Mouse (Mus musculus): Measurements from ENCODE around the gene Mfn1. TPM values are rescaled to one million over a fixed set of nuclear protein-coding genes. Genes with fewer than 3 reads are reported as not detected.

Gene Mfn1
- polyA plus RNA-seq, 1 experiment from 2014 or later, result 15.5 TPM

DNA sequence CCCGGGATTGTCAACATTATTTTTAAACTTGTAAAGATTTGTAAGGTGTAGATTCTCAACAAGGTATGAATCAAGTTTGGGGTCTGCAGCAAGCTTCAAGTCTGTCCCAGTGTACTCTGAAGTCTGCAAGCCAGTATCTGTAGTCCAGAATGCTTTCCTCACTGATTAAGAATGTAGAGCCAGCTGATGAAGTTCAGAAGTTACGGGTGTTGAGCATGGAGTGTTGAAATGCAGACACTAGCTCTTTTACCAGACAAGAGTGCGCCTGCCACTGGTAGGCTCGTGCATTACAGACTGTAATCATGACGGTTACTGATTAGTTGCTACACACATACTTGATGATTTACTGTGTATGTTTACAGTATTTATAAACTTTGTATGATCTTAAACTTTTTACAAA is 49.5 kb downstream of the Mfn1 start:
- no peaks in the 10 kb centered on the region for H3K27me3 ChIP-seq
- H3K4me3 ChIP-seq (replicated peaks), result no peak overlapping the region
- no peak overlapping the region for H3K27ac ChIP-seq
- H3K4me2 ChIP-seq, result no peak overlapping the region
- no peak overlapping the region for H3K9ac ChIP-seq
- no peaks in the 10 kb centered on the region for H3K4me1 ChIP-seq (replicated peaks)
- H3K9me3 ChIP-seq (replicated peaks), result no peaks in the 10 kb centered on the region
- peaks cover 53% of the 10 kb centered on the region for H3K36me3 ChIP-seq
- WGBS (ENCODE audit: insufficient replicate concordance), result 80% methylated on average over 5 of the region's 5 CpGs
- DNase-seq (no peak), ATAC-seq (ENCODE audit: low read depth) (no peak)

DNA sequence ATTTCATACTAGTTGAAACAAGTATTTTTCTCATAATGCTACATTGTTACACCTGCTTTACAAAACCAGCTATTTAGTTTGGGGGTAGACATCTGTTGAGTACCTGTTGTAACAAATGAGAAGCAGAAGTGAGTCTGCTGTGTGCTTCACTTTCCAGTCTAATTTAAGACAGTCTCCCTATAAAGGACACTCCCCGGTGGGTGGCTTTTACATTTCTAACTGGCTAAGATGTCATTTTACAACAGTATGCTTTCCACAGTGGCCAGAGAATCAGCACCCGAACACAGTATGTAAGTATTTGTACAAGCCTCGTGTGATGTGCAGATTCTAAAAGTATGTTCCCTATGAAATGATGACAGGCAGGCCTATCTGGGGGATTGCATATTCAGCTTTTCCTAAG is 51.5 kb downstream of the Mfn1 start:
- Histone ChIP-seq H3K9me3 (replicated peaks) (no peaks in the 10 kb centered on the region), H3K9ac (no peak overlapping the region), H3K27me3 (no peaks in the 10 kb centered on the region), H3K4me2 (no peak overlapping the region), H3K4me1 (replicated peaks) (no peaks in the 10 kb centered on the region), H3K4me3 (replicated peaks) (no peak overlapping the region), H3K36me3 (peaks cover 41% of the 10 kb centered on the region), H3K27ac (no peak overlapping the region)
- DNase-seq (no peak), ATAC-seq (ENCODE audit: low read depth) (no peak)
- WGBS (ENCODE audit: insufficient replicate concordance), result 60% methylated on average over 3 of the region's 3 CpGs

DNA sequence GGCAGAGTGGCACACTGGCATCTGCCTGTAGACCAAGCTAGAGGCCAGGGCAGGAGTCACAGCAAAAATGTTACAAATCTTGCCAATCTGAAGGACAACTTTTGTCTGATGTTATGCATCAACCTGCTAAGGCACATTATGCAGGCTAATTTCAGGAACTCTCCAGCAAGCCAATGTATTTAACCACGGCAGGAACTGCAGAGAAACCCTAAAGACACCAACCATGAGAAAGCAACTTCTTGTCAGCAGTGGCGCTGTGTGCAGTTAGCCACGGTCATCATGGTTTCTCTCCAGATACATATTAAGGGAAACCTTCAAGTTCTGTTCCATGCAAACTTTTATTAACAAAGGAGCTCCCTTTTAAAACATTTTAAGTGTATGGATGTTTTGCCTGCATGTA is 52.6 kb downstream of the Mfn1 start:
- ATAC-seq (ENCODE audit: low read depth), result no peak
- Histone ChIP-seq H3K36me3 (peaks cover 32% of the 10 kb centered on the region), H3K27me3 (no peaks in the 10 kb centered on the region), H3K4me3 (replicated peaks) (no peak overlapping the region), H3K4me2 (no peak overlapping the region), H3K27ac (no peak overlapping the region), H3K4me1 (replicated peaks) (no peaks in the 10 kb centered on the region), H3K9me3 (replicated peaks) (no peaks in the 10 kb centered on the region), H3K9ac (no peak overlapping the region)
- 51% methylated on average over 3 of the region's 3 CpGs for WGBS (ENCODE audit: insufficient replicate concordance)
- no peak for DNase-seq

DNA sequence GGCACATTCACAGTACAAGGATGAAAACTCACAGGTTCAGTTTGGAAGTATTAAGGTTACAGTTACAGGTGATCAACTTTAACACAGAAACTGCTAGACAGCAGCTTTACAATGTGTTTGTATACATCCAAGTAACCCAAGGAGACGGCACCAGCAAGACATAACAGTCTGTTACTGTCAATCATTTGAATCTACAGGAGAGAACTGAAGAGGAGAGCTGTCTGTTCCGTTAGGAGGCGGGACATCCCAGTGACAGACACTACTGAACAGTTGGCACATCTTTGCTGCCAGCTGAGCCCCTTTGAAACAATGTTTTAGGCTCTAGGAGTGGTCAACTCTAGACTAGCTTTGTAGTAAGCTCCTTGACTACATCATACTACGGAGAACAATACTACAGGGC is 54.2 kb downstream of the Mfn1 start:
- ATAC-seq (ENCODE audit: low read depth) (no peak), DNase-seq (no peak)
- peaks cover 21% of the 10 kb centered on the region for H3K36me3 ChIP-seq
- no peaks in the 10 kb centered on the region for H3K4me1 ChIP-seq (replicated peaks)
- no peak overlapping the region for H3K27ac ChIP-seq
- no peaks in the 10 kb centered on the region for H3K9me3 ChIP-seq (replicated peaks)
- H3K4me3 ChIP-seq (replicated peaks), result no peak overlapping the region
- no peak overlapping the region for H3K4me2 ChIP-seq
- no peak overlapping the region for H3K9ac ChIP-seq
- no peaks in the 10 kb centered on the region for H3K27me3 ChIP-seq
- WGBS (ENCODE audit: insufficient replicate concordance), result 83% methylated on average over 4 of the region's 4 CpGs

DNA sequence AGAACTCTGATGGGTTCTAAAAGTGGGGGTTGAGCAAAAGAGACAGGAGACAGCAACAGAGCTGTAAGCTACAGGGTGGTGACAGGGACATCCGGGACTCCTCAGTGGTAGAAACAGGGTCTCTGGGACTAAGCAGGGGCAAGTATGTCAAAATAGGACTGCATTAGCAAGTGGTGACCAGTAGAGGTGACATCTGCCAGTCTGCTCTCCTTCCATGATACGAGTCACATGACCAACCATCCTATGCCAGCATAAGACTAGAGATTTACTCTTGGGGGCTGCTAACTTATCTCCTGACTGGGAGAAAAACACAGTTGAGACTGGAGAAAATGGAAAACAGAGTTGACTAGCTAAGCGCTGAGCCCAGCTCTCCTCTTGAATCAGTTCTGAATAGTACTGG is 57.0 kb downstream of the Mfn1 start:
- no peak overlapping the region for H3K27ac ChIP-seq
- H3K9ac ChIP-seq, result no peak overlapping the region
- no peak overlapping the region for H3K4me3 ChIP-seq (replicated peaks)
- H3K27me3 ChIP-seq, result no peaks in the 10 kb centered on the region
- peaks cover 17% of the 10 kb centered on the region for H3K36me3 ChIP-seq
- 67% methylated on average over 3 of the region's 3 CpGs for WGBS (ENCODE audit: insufficient replicate concordance)
- no peaks in the 10 kb centered on the region for H3K4me1 ChIP-seq (replicated peaks)
- DNase-seq, result no peak
- no peak for ATAC-seq (ENCODE audit: low read depth)
- H3K4me2 ChIP-seq, result no peak overlapping the region
- H3K9me3 ChIP-seq (replicated peaks), result no peaks in the 10 kb centered on the region

DNA sequence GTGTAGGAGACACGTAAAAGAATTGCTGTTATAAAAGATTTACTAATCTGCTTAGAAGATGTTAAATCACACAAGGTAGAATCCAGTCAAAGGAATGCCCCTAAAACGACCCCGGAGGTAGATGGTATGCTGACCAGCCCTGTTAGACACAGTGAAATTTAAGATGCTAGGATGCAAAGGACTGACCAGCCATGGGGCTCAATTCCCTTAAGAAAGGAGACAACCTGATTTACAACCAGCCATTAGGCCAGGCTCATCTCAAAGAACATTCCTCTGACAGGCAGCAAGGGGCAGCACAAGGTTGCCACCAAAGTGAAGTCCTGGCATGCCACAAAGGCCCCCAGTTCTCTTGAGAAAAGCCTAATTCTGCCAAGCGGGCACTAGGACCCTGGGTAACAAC is 65.8 kb downstream of the Mfn1 start:
- H3K36me3 ChIP-seq, result no peaks in the 10 kb centered on the region
- no peak for ATAC-seq (ENCODE audit: low read depth)
- H3K9ac ChIP-seq, result no peak overlapping the region
- H3K27ac ChIP-seq, result no peak overlapping the region
- H3K4me2 ChIP-seq, result no peak overlapping the region
- H3K4me1 ChIP-seq (replicated peaks), result peaks cover 8% of the 10 kb centered on the region; the same call in 1 of the 2 replicates
- 68% methylated on average over 4 of the region's 4 CpGs for WGBS (ENCODE audit: insufficient replicate concordance)
- no peaks in the 10 kb centered on the region for H3K9me3 ChIP-seq (replicated peaks)
- no peak for DNase-seq
- H3K4me3 ChIP-seq (replicated peaks), result no peak overlapping the region
- H3K27me3 ChIP-seq, result no peaks in the 10 kb centered on the region

DNA sequence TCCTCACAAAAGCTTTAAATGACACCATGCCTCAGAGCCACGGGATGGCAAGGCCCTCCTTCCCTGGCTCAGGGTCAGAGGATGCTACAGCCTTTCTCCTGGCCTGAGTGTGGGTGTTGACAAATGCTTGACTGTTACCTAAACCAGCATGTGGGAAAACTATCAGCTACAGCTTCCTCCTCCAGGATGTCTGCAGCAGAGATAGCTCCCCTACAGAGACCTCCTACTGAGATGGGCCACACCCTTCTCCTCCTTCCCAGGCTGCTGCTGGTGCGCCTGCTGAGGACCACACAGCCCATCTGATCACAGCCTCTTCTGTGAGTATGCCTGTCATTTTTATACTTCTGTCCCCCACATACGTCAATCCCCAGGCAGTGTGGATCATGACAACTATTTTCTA is 70.1 kb downstream of the Mfn1 start:
- 20% methylated on average over 3 of the region's 3 CpGs for WGBS (ENCODE audit: insufficient replicate concordance)
- no peaks in the 10 kb centered on the region for H3K36me3 ChIP-seq
- H3K9ac ChIP-seq, result no peak overlapping the region
- no peak overlapping the region for H3K4me2 ChIP-seq
- no peak for DNase-seq
- H3K4me1 ChIP-seq (replicated peaks), result peaks cover 8% of the 10 kb centered on the region; the same call in 1 of the 2 replicates
- ATAC-seq (ENCODE audit: low read depth), result peak; percentile 65; the same call in 1 of the 2 replicates
- H3K4me3 ChIP-seq (replicated peaks), result no peak overlapping the region
- H3K27ac ChIP-seq, result no peak overlapping the region
- no peaks in the 10 kb centered on the region for H3K27me3 ChIP-seq
- H3K9me3 ChIP-seq (replicated peaks), result no peaks in the 10 kb centered on the region

DNA sequence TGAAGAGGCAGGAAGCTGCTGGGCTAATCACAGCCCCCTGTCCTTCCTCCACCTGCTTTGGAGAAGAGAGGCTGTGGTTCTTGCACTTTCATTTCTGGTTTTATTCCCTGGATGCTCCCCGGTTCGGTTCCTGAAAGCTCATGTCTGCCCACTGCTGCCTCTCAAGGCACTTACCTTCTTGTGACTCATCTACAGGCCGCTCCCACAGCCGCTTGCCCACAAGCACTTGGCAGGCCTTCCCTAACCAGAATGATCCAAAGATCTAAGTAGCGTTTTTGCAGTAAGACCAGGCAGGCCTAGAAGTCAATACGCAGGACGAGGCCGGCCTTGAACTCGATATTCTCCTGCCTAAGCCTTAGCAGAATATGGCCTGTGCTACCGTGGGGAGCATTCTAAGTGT is 71.8 kb downstream of the Mfn1 start:
- Histone ChIP-seq H3K27ac (no peak overlapping the region), H3K36me3 (no peaks in the 10 kb centered on the region), H3K9ac (no peak overlapping the region), H3K4me3 (replicated peaks) (no peak overlapping the region), H3K4me2 (no peak overlapping the region), H3K4me1 (replicated peaks) (peaks cover 8% of the 10 kb centered on the region; the same call in 1 of the 2 replicates), H3K9me3 (replicated peaks) (no peaks in the 10 kb centered on the region), H3K27me3 (no peaks in the 10 kb centered on the region)
- no peak for ATAC-seq (ENCODE audit: low read depth)
- WGBS (ENCODE audit: insufficient replicate concordance), result 75% methylated on average over 10 of the region's 10 CpGs
- DNase-seq, result no peak

DNA sequence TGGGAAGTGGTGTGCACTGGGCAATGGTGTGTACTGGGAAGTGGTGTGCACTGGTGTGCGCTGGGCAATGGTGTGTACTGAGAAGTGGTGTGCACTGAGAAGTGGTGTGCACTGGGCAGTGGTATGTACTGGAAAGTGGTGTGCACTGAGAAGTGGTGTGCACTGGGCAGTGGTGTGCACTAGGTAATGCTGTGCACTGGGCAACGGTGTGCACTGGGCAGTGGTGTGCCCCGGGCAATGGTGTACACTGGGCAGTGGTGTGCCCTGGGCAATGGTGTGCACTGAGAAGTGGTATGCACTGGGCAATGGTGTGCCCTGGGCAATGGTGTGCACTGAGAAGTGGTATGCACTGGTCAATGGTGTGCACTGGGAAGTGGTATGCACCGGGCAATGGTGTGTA is 80.0 kb downstream of the Mfn1 start:
- ATAC-seq (ENCODE audit: low read depth) (no peak), DNase-seq (no peak)
- Histone ChIP-seq H3K27ac (no peak overlapping the region), H3K9ac (no peak overlapping the region), H3K4me2 (no peak overlapping the region), H3K4me3 (replicated peaks) (no peak overlapping the region), H3K4me1 (replicated peaks) (no peaks in the 10 kb centered on the region; the same call in 1 of the 2 replicates), H3K36me3 (no peaks in the 10 kb centered on the region), H3K9me3 (replicated peaks) (no peaks in the 10 kb centered on the region), H3K27me3 (no peaks in the 10 kb centered on the region)
- 76% methylated on average over 4 of the region's 4 CpGs for WGBS (ENCODE audit: insufficient replicate concordance)

DNA sequence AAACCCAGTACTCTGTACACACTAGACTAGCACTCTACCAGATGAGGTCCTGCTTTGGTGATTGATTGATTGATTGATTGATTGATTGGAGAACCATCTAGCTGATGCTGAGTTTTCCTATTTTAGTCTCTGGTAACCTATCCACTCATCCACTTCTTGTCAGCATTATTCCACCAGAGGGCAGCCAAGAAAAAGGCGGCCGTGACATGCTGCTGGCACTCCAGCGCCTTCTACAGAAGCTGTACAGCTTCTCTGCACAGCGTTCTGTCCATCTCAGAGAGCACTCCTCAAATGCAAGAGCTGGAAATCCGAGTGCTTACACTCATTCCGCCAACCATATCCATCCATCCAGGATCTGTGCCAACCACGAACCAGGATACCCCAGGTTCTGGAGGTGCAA is 81.3 kb downstream of the Mfn1 start:
- H3K27me3 ChIP-seq, result no peaks in the 10 kb centered on the region
- no peak overlapping the region for H3K4me2 ChIP-seq
- no peak overlapping the region for H3K27ac ChIP-seq
- H3K9me3 ChIP-seq (replicated peaks), result no peaks in the 10 kb centered on the region
- no peak overlapping the region for H3K9ac ChIP-seq
- no peak overlapping the region for H3K4me3 ChIP-seq (replicated peaks)
- no peaks in the 10 kb centered on the region for H3K36me3 ChIP-seq
- DNase-seq (no peak), ATAC-seq (ENCODE audit: low read depth) (no peak)
- H3K4me1 ChIP-seq (replicated peaks), result peaks cover 2% of the 10 kb centered on the region
- 35% methylated on average over 7 of the region's 7 CpGs for WGBS (ENCODE audit: insufficient replicate concordance)

DNA sequence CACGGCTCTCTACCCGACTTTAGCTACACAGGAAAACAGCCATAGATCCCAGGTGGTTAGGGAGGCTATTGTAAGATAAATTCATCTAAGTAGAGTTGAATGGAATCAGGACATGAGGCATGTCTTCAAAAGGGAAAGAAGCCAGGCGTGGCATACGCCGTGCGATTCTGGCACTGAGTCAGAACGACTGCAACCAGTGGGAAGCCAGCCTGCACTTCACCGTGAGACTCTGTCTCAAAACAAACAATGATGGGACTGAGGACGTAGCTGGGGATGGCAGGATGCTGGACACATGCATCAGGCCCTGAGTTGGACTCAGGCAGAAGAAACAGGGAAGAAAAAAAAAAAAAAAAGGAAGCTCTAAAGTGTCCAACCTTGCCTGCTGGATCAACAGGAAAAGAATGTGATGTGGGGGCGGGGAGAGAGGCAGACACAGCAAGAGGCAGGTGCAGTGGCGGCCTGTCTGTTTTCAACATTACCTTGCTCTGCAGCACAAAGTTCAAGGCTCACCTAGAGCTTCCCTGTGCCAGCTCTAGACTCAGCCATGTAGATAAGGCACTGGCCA is 82.4 kb downstream of the Mfn1 start:
- Histone ChIP-seq H3K9me3 (replicated peaks) (no peaks in the 10 kb centered on the region), H3K27me3 (peaks cover 3% of the 10 kb centered on the region), H3K9ac (no peak overlapping the region), H3K4me1 (replicated peaks) (peaks cover 9% of the 10 kb centered on the region), H3K27ac (no peak overlapping the region), H3K4me2 (no peak overlapping the region), H3K36me3 (no peaks in the 10 kb centered on the region), H3K4me3 (replicated peaks) (no peak overlapping the region)
- WGBS (ENCODE audit: insufficient replicate concordance), result 64% methylated on average over 11 of the region's 11 CpGs
- DNase-seq (no peak), ATAC-seq (ENCODE audit: low read depth) (no peak)

DNA sequence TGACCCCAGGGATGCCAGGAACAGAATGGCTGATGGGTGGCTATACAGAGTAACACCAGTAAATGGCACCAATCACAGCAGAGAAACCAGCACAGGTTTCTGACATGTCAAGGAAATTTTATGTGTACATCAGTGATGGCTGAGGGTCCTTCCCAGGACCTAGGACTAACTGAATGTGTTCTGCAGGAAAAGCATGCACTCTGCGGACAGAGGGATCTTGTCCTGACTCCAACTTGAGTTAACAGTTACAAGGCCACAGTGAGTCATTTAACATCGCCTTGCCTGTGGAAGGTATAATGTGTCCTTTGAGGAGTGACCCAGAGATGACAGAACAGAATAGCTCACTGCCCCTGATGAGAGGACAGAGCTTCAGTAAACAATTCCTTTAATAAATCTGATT is 85.5 kb downstream of the Mfn1 start:
- peaks cover 15% of the 10 kb centered on the region for H3K4me1 ChIP-seq (replicated peaks)
- H3K27ac ChIP-seq, result no peak overlapping the region
- no peak overlapping the region for H3K4me3 ChIP-seq (replicated peaks)
- ATAC-seq (ENCODE audit: low read depth) (no peak), DNase-seq (no peak)
- no peak overlapping the region for H3K4me2 ChIP-seq
- H3K27me3 ChIP-seq, result peaks cover 11% of the 10 kb centered on the region
- H3K36me3 ChIP-seq, result no peaks in the 10 kb centered on the region
- no peaks in the 10 kb centered on the region for H3K9me3 ChIP-seq (replicated peaks)
- WGBS (ENCODE audit: insufficient replicate concordance), result 78% methylated on average over 2 of the region's 2 CpGs
- no peak overlapping the region for H3K9ac ChIP-seq
